Mouse (Mus musculus): Measurements from ENCODE around the gene Zfp715. TPM values are rescaled to one million over a fixed set of nuclear protein-coding genes. Genes with fewer than 3 reads are reported as not detected.

Zfp715 gene
- 26.8 TPM for total RNA-seq (2023)

GRCm38 (mm10) chr7:43313013-43313428, at the start of gene Zfp715:
TSS of gene Zfp715 (minus strand) at chr7:43313294.

GRCm38 (mm10) chr7:43351154-43351553, 38.1 kb upstream of the Zfp715 start, which contains the start of gene Siglecf:
TSS of gene Siglecf (plus strand) at chr7:43351341.

Other genes starting within 250 kb of the Zfp715 start
- gene Zfp936, start 199.1 kb downstream of the Zfp715 start, total RNA-seq (2023) = not detected
- gene Siglecf, start 38.0 kb upstream of the Zfp715 start, total RNA-seq (2023) = not detected
- gene Siglecg, start 94.9 kb upstream of the Zfp715 start, total RNA-seq (2023) = 11.2 TPM
- gene Lim2, start 114.4 kb upstream of the Zfp715 start, total RNA-seq (2023) = not detected
- 25.9 TPM for gene Nkg7, start 123.8 kb upstream of the Zfp715 start, total RNA-seq (2023)
- not detected for gene Cldnd2, start 127.5 kb upstream of the Zfp715 start, total RNA-seq (2023)
- gene Etfb, start 130.8 kb upstream of the Zfp715 start, total RNA-seq (2023) = 27.6 TPM
- gene Gm45233, start 130.8 kb upstream of the Zfp715 start, total RNA-seq (2023) = not detected
- 2.2 TPM for gene Vsig10l, start 149.9 kb upstream of the Zfp715 start, total RNA-seq (2023)
- not detected for gene Iglon5, start 176.8 kb upstream of the Zfp715 start, total RNA-seq (2023)
- gene 4931406B18Rik, start 192.6 kb upstream of the Zfp715 start, total RNA-seq (2023) = not detected
- 1.2 TPM for gene Cd33, start 231.1 kb upstream of the Zfp715 start, total RNA-seq (2023)
- gene Zfp658, start 249.0 kb upstream of the Zfp715 start, total RNA-seq (2023) = 7.1 TPM